Mouse (Mus musculus): ENCODE data around the gene Ubxn6. TPM values are rescaled to one million over a fixed set of nuclear protein-coding genes. Genes with fewer than 3 reads are reported as not detected.

Gene Ubxn6
- total RNA-seq (2023) = 10 to 100 TPM; 24.1 to 29.2 TPM

GRCm38 (mm10) chr17:56074827-56075208 is at the start of gene Ubxn6:
Ubxn6 (minus strand) TSS chr17:56075028.

DNA sequence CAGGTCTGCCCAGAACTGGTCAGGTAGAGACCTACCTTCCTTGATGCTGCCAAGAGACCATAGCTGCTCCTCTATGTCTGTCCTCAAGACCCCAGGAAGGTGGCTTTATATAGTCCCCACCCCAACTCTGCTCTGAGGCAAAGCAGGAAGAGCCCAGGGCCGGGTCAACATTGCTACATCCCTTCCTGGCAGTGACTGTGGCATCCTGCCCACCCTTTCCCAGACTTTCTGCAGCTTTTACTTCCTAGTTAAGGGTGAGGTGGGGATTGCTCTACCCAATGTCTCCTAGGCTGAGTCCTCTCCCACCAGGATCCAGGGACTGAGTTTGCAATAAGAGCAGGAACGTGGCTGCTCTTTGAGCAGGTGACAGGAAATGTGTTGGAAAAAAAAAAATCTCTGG is 47.0 kb upstream of the Ubxn6 start, which contains the start of gene Lrg1:
TSS of gene Lrg1 (minus strand) at position 176 of the 400 bp plus-strand sequence.

DNA sequence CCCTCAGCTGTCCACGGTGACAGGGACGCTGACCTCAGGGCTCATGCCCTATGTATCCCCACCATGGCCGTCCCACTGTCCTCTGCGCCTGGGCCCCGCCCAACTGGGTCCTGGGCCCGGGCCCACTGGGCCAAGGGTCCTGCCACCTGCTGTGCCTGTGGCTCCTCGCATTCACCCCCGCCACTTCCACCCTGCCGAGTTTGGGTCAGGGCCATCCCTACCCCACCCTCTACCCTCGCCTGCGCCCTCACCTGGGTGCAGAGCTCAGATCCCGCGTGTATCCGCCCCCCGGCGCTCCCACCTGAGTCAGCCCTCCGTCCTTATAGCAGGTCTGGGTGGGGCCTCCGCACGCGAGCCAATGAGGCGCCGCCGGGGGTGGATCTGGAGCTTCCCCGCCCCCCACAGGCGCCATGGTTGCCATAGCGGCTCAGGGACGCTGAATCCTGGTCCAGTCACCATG is 42.5 kb upstream of the Ubxn6 start, which contains the start of gene Plin5:
TSS of gene Plin5 (minus strand) at position 346 of the 460 bp plus-strand sequence.

DNA sequence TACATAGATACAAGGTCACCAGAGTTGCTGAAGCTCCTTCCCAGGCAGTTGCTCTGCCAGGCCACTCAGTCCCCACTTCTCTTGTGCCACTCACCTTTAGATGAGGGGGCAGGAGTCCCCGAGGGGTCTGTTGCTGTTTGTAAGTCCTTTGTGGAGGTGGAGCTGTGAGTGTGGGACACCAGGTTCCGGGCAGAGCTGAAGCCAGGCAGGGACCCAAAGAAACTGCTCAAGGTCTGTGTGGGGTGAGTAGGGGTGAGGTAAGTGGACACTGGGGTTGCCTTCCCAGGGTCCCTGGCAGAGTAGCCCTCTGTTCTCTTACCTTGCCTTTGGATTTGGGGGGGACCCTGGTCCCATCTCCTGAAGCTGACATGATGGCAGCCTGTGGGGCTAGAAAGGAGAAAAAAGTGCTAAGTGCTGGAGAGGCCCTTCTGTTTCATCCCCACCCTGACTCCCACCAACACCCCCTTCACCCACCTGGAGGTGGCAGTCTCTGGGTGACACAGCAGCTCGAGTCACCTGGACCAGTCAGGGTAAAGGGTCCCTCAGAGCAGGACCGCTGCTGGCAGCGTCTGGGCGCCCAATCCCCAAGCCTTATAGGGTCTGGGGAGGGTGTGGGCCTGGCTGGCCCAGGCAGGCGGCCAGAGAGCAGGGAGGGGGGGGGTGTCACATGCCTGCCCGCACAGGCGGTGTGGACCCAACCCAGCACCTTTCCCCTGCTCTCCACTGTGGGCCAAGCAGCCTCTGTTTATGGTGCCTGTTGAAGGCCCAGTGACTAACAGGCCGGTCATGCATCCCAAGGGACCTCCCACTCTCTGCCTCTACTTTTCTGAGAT is 34.6 kb upstream of the Ubxn6 start, which contains the start of gene Plin4:
TSS of gene Plin4 (minus strand) at position 585 of the 833 bp plus-strand sequence.

DNA sequence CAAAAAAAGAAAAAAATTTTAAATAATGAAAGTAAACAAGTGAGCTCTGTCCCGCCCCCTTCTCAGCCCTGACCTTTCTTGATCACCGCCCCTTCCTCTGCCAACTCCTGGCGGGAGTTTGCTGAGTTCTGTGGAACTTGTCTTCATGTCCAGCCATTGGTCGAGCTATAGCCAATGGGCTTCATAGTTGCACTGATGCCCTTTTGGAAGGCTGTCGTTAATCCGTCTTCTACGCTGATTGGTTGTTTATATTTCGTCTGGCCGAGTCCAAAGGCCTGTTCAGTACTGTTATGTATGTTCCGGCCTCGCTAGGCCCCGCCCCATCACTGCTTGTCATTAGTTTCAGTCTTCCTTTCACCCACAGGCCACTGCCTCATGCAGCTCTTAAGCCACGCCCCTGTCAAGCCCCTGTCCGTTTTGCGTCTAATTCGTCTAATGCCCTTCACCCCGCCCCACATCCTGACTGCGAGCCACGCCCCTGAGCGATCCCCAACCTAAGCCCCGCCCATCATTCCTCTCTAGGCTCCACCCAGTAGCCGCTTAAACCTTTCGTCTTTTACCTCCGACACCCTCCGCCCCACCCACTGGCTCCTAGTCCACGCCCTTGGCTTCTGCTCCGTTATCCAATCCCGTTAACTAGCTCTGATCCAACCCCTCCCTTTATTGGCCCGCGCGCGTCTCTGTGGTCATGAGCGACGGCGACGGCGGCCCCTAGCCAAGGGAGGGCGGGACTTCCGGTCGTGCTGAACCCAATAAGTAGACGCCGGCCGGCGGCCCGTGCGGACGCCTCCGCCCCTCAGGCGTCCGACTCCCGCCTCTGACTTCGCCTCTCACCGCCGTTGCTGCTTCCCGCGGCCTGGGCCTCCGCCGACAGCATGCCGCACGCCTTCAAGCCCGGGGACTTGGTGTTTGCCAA is 4.3 kb upstream of the Ubxn6 start, which contains the start of gene Hdgfl2:
TSS of gene Hdgfl2 (plus strand) at position 755 of the 916 bp plus-strand sequence.

GRCm38 (mm10) chr17:56040030-56040856 is 34.6 kb downstream of the Ubxn6 start, which contains the start of gene Chaf1a:
Chaf1a (plus strand) TSS chr17:56040439.

DNA sequence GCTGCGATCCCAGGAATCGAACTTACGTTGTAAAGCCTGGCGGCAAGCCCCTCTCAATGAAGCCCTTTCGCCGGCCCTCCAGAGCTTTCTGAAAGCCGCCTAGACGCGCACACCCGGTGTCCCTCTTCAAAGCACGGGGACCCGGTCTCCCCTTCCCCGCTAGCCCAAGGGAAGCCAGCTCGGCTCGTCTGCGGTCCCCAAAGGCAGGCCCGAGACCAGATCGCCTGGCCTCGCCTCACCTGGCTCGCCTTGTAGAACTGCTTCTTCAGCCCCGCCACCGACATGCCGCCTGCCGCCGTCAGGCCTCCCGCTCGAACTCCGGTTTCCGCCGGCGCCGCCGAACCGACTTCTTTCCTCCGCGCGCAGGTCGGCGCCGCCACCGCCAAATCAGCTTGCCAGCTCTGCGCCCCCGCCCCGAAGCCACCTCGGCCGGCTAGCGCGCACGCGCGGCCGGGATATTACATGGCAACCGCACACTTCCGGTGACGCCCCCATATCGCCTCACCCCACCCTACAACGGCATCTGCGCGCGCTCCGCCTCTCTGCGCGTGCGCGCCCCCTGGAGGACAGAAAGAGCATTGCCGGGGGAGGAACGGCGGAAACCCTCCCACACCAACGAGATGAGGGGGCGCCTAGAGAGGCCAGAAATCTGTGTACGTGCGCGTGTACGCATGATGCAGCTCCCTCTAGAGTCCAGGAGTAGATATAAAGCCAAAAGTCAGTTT is 38.5 kb downstream of the Ubxn6 start, which contains the start of gene Sh3gl1:
TSS of gene Sh3gl1 (minus strand) at position 460 of the 725 bp plus-strand sequence.

Other genes starting within 250 kb of the Ubxn6 start
- gene Zfp119a, start 196.1 kb downstream of the Ubxn6 start, total RNA-seq (2023) = 1 to 10 TPM; 2.2 to 3.1 TPM
- gene Zfp959, start 182.9 kb downstream of the Ubxn6 start, total RNA-seq (2023) = 1 to 10 TPM; 5.9 to 8.4 TPM
- gene Zfp119b, start 125.5 kb downstream of the Ubxn6 start, total RNA-seq (2023) = 1 to 10 TPM; 3.8 to 4.2 TPM
- 100 to 1,000 TPM; 139 to 149 TPM for gene Ebi3, start 122.4 kb downstream of the Ubxn6 start, total RNA-seq (2023)
- 10 to 100 TPM; 21.2 to 21.7 TPM for gene Yju2, start 115.9 kb downstream of the Ubxn6 start, total RNA-seq (2023)
- 1 to 10 TPM in 1 of 2 experiments, under 1 TPM in 1; 0.94 to 1.2 TPM for gene Shd, start 104.6 kb downstream of the Ubxn6 start, total RNA-seq (2023)
- not detected for gene Fsd1, start 88.5 kb downstream of the Ubxn6 start, total RNA-seq (2023)
- gene Stap2, start 69.4 kb downstream of the Ubxn6 start, total RNA-seq (2023) = 1 to 10 TPM; 1.2 to 1.4 TPM
- 10 to 100 TPM; 33.3 to 34.0 TPM for gene Mpnd, start 69.3 kb downstream of the Ubxn6 start, total RNA-seq (2023)
- 10 to 100 TPM; 56.9 to 59.5 TPM for gene Sh3gl1, start 38.4 kb downstream of the Ubxn6 start, total RNA-seq (2023)
- gene Chaf1a, start 34.6 kb downstream of the Ubxn6 start, total RNA-seq (2023) = 10 to 100 TPM; 20.0 to 29.1 TPM
- gene Hdgfl2, start 4.6 kb upstream of the Ubxn6 start, total RNA-seq (2023) = 10 to 100 TPM; 49.3 to 54.5 TPM
- gene Plin4, start 34.8 kb upstream of the Ubxn6 start, total RNA-seq (2023) = under 1 TPM; 0.28 to 0.49 TPM
- gene Plin5, start 42.6 kb upstream of the Ubxn6 start, total RNA-seq (2023) = 1 to 10 TPM in 1 of 2 experiments, under 1 TPM in 1; 0.94 to 1.9 TPM
- 100 to 1,000 TPM; 184 to 229 TPM for gene Lrg1, start 47.0 kb upstream of the Ubxn6 start, total RNA-seq (2023)
- gene Sema6b, start 65.3 kb upstream of the Ubxn6 start, total RNA-seq (2023) = 1 to 10 TPM; 5.7 to 5.8 TPM
- 1 to 10 TPM; 2.2 to 2.3 TPM for gene Tnfaip8l1, start 87.4 kb upstream of the Ubxn6 start, total RNA-seq (2023)
- 10 to 100 TPM; 30.2 to 32.1 TPM for gene Mydgf, start 108.9 kb upstream of the Ubxn6 start, total RNA-seq (2023)
- gene Dpp9, start 143.9 kb upstream of the Ubxn6 start, total RNA-seq (2023) = 10 to 100 TPM; 34.8 to 38.4 TPM
- gene Fem1a, start 181.8 kb upstream of the Ubxn6 start, total RNA-seq (2023) = 10 to 100 TPM; 13.9 to 14.6 TPM
- gene Ticam1, start 201.8 kb upstream of the Ubxn6 start, total RNA-seq (2023) = 10 to 100 TPM; 12.9 to 13.2 TPM
- gene Plin3, start 217.8 kb upstream of the Ubxn6 start, total RNA-seq (2023) = 10 to 100 TPM; 44.9 to 47.3 TPM
- not detected for gene Arrdc5, start 225.3 kb upstream of the Ubxn6 start, total RNA-seq (2023)
- gene Uhrf1, start 228.3 kb upstream of the Ubxn6 start, total RNA-seq (2023) = 100 to 1,000 TPM in 1 of 2 experiments, 10 to 100 TPM in 1; 87.5 to 111 TPM